Mouse (Mus musculus): ENCODE measurements around the gene Mpped1.
A peak's percentile ranks its signal among the peaks of the same experiment; 100 is the strongest.

Gene Mpped1

GRCm38 (mm10) chr15:83789046-83789445 is 9.8 kb downstream of the Mpped1 start:
- DNase-seq (ENCODE audit: low spot score in 2 of 2), result no peak

GRCm38 (mm10) chr15:83796924-83797323 is 17.7 kb downstream of the Mpped1 start:
- DNase-seq (ENCODE audit: low spot score in 2 of 2), result no peak

GRCm38 (mm10) chr15:83798964-83799363 is 19.7 kb downstream of the Mpped1 start:
- DNase-seq (ENCODE audit: low spot score in 2 of 2), result no peak

- no peak for DNase-seq (ENCODE audit: low spot score in 2 of 2)
Observed at GRCm38 (mm10) chr15:83801011-83801410, 21.7 kb downstream of the Mpped1 start.

GRCm38 (mm10) chr15:83814106-83814505 is 34.8 kb downstream of the Mpped1 start:
- DNase-seq (ENCODE audit: low spot score in 2 of 2), result no peak

- no peak for DNase-seq (ENCODE audit: low spot score in 2 of 2)
Observed at GRCm38 (mm10) chr15:83828011-83828410, 48.7 kb downstream of the Mpped1 start.

GRCm38 (mm10) chr15:83829226-83829625 is 50.0 kb downstream of the Mpped1 start:
- no peak for DNase-seq (ENCODE audit: low spot score in 2 of 2)

- no peak for DNase-seq (ENCODE audit: low spot score in 2 of 2)
Observed at GRCm38 (mm10) chr15:83832265-83832664, 53.0 kb downstream of the Mpped1 start.

- no peak for DNase-seq (ENCODE audit: low spot score in 2 of 2)
Observed at GRCm38 (mm10) chr15:83840950-83841719, 61.9 kb downstream of the Mpped1 start.

GRCm38 (mm10) chr15:83842419-83842818 is 63.2 kb downstream of the Mpped1 start:
- no peak for DNase-seq (ENCODE audit: low spot score in 2 of 2)

GRCm38 (mm10) chr15:83842915-83843789 is 63.9 kb downstream of the Mpped1 start:
- no peak for DNase-seq (ENCODE audit: low spot score in 2 of 2)

- DNase-seq (ENCODE audit: low spot score in 2 of 2), result no peak
Observed at GRCm38 (mm10) chr15:83845734-83846133, 66.5 kb downstream of the Mpped1 start.

- no peak for DNase-seq (ENCODE audit: low spot score in 2 of 2)
Observed at GRCm38 (mm10) chr15:83846592-83846991, 67.3 kb downstream of the Mpped1 start.

GRCm38 (mm10) chr15:83847512-83847911 is 68.2 kb downstream of the Mpped1 start:
- no peak for DNase-seq (ENCODE audit: low spot score in 2 of 2)

- DNase-seq (ENCODE audit: low spot score in 2 of 2), result no peak
Observed at GRCm38 (mm10) chr15:83848193-83848592, 68.9 kb downstream of the Mpped1 start.

- no peak for DNase-seq (ENCODE audit: low spot score in 2 of 2)
Observed at GRCm38 (mm10) chr15:83853400-83853811, 74.1 kb downstream of the Mpped1 start.

- peak; percentile 38 to 61 for DNase-seq (ENCODE audit: low spot score in 2 of 2)
Observed at GRCm38 (mm10) chr15:83857129-83857528, 77.9 kb downstream of the Mpped1 start.

GRCm38 (mm10) chr15:83865626-83866025 is 86.4 kb downstream of the Mpped1 start:
- no peak for DNase-seq (ENCODE audit: low spot score in 2 of 2)

- no peak for DNase-seq (ENCODE audit: low spot score in 2 of 2)
Observed at GRCm38 (mm10) chr15:83870936-83871335, 91.7 kb downstream of the Mpped1 start.

- no peak for DNase-seq (ENCODE audit: low spot score in 2 of 2)
Observed at GRCm38 (mm10) chr15:83877155-83877866, 98.0 kb downstream of the Mpped1 start.

GRCm38 (mm10) chr15:83877898-83878297 is 98.6 kb downstream of the Mpped1 start:
- no peak for DNase-seq (ENCODE audit: low spot score in 2 of 2)

GRCm38 (mm10) chr15:83879845-83880244 is 100.6 kb downstream of the Mpped1 start:
- DNase-seq (ENCODE audit: low spot score in 2 of 2), result peak in 1 of 2 experiments; percentile 16
